Mouse (Mus musculus): ENCODE data around the gene Gnai3. TPM values are rescaled to one million over a fixed set of nuclear protein-coding genes. Genes with fewer than 3 reads are reported as not detected.

Gene Gnai3
- total and polyA plus RNA-seq, 2 experiments = 19.0 to 89.5 TPM

- 33% methylated on average over 1 of the region's 1 CpGs for WGBS
- Histone ChIP-seq H3K27ac (replicated peaks; ENCODE audit: insufficient read depth, low read depth, low read length) (no peak overlapping the region; the same call in 1 of the 2 replicates), H3K4me1 (ENCODE audit: control insufficient read depth, insufficient read depth, low read length) (peaks cover 22% of the 10 kb centered on the region)
These were observed 13.5 kb downstream of the Gnai3 start for GRCm38 (mm10) chr3:108132484-108132883.

GRCm38 (mm10) chr3:108131821-108132220, 14.1 kb downstream of the Gnai3 start:
- Histone ChIP-seq H3K4me1 (ENCODE audit: control insufficient read depth, insufficient read depth, low read length) (peaks cover 22% of the 10 kb centered on the region), H3K4me3 (ENCODE audit: insufficient read depth, low read depth, low read length) (no peak overlapping the region), H3K79me2 (ENCODE audit: control insufficient read depth, insufficient read depth, low read length) (peaks cover 35% of the 10 kb centered on the region), H3K9ac (ENCODE audit: low read depth, low read length) (no peak overlapping the region), H3K27ac (replicated peaks; ENCODE audit: insufficient read depth, low read depth, low read length) (peak overlapping the region; percentile 19), H3K27me3 (ENCODE audit: control insufficient read depth, insufficient read depth, low read length) (no peaks in the 10 kb centered on the region), H3K36me3 (ENCODE audit: control insufficient read depth, insufficient read depth, low read length) (no peaks in the 10 kb centered on the region)
- TF ChIP-seq CTCF (IDR thresholded peaks at IDR 0.05; ENCODE audit: low read depth, low read length) (no peak), POLR2A (IDR thresholded peaks at IDR 0.05; ENCODE audit: extremely low read depth, insufficient read depth, low read length) (no peak)
- DNase-seq (ENCODE audit: extremely low read depth, low read depth, low spot score) = peak; percentile 35
- WGBS = 34% methylated on average over 1 of the region's 1 CpGs

More at GRCm38 (mm10) chr3:108132484-108132883, 13.5 kb downstream of the Gnai3 start:
- Histone ChIP-seq H3K79me2 (ENCODE audit: control insufficient read depth, insufficient read depth, low read length) (peaks cover 40% of the 10 kb centered on the region), H3K27me3 (ENCODE audit: control insufficient read depth, insufficient read depth, low read length) (no peaks in the 10 kb centered on the region), H3K36me3 (ENCODE audit: control insufficient read depth, insufficient read depth, low read length) (peaks cover 2% of the 10 kb centered on the region; the same call in 1 of the 2 replicates), H3K4me3 (ENCODE audit: insufficient read depth, low read depth, low read length) (no peak overlapping the region), H3K9ac (ENCODE audit: low read depth, low read length) (no peak overlapping the region)
- TF ChIP-seq POLR2A (IDR thresholded peaks at IDR 0.05; ENCODE audit: extremely low read depth, insufficient read depth, low read length) = no peak
- no peak for TF ChIP-seq CTCF (IDR thresholded peaks at IDR 0.05; ENCODE audit: low read depth, low read length)
- no peak for DNase-seq (ENCODE audit: extremely low read depth, low read depth, low spot score)

GRCm38 (mm10) chr3:108131216-108131615, 14.7 kb downstream of the Gnai3 start:
- Histone ChIP-seq H3K27ac (replicated peaks; ENCODE audit: insufficient read depth, low read depth, low read length) (0 out of 2 replicates have a peak overlapping the region, but pooled peaks have one; percentile 19), H3K9ac (ENCODE audit: low read depth, low read length) (no peak overlapping the region), H3K4me1 (ENCODE audit: control insufficient read depth, insufficient read depth, low read length) (peaks cover 22% of the 10 kb centered on the region), H3K4me3 (ENCODE audit: insufficient read depth, low read depth, low read length) (no peak overlapping the region), H3K36me3 (ENCODE audit: control insufficient read depth, insufficient read depth, low read length) (no peaks in the 10 kb centered on the region), H3K79me2 (ENCODE audit: control insufficient read depth, insufficient read depth, low read length) (peaks cover 36% of the 10 kb centered on the region), H3K27me3 (ENCODE audit: control insufficient read depth, insufficient read depth, low read length) (no peaks in the 10 kb centered on the region)
- DNase-seq (ENCODE audit: extremely low read depth, low read depth, low spot score) = peak; percentile 89
- 33% methylated on average over 5 of the region's 5 CpGs for WGBS
- TF ChIP-seq CTCF (IDR thresholded peaks at IDR 0.05; ENCODE audit: low read depth, low read length) = no peak
- TF ChIP-seq POLR2A (IDR thresholded peaks at IDR 0.05; ENCODE audit: extremely low read depth, insufficient read depth, low read length) = no peak

- Histone ChIP-seq H3K27ac (replicated peaks; ENCODE audit: insufficient read depth, low read depth, low read length) (no peak overlapping the region), H3K36me3 (ENCODE audit: control insufficient read depth, insufficient read depth, low read length) (no peaks in the 10 kb centered on the region), H3K27me3 (ENCODE audit: control insufficient read depth, insufficient read depth, low read length) (no peaks in the 10 kb centered on the region), H3K4me1 (ENCODE audit: control insufficient read depth, insufficient read depth, low read length) (peaks cover 28% of the 10 kb centered on the region), H3K9ac (ENCODE audit: low read depth, low read length) (no peak overlapping the region), H3K4me3 (ENCODE audit: insufficient read depth, low read depth, low read length) (no peak overlapping the region), H3K79me2 (ENCODE audit: control insufficient read depth, insufficient read depth, low read length) (peaks cover 31% of the 10 kb centered on the region)
- 85% methylated on average over 4 of the region's 4 CpGs for WGBS
- TF ChIP-seq POLR2A (IDR thresholded peaks at IDR 0.05; ENCODE audit: extremely low read depth, insufficient read depth, low read length) (no peak), CTCF (IDR thresholded peaks at IDR 0.05; ENCODE audit: low read depth, low read length) (no peak)
- no peak for DNase-seq (ENCODE audit: extremely low read depth, low read depth, low spot score)
These were observed 16.1 kb downstream of the Gnai3 start for GRCm38 (mm10) chr3:108129804-108130203.

- Histone ChIP-seq H3K27ac (replicated peaks; ENCODE audit: insufficient read depth, low read depth, low read length) (no peak overlapping the region), H3K27me3 (ENCODE audit: control insufficient read depth, insufficient read depth, low read length) (no peaks in the 10 kb centered on the region), H3K9ac (ENCODE audit: low read depth, low read length) (no peak overlapping the region), H3K79me2 (ENCODE audit: control insufficient read depth, insufficient read depth, low read length) (peaks cover 29% of the 10 kb centered on the region), H3K4me1 (ENCODE audit: control insufficient read depth, insufficient read depth, low read length) (peaks cover 27% of the 10 kb centered on the region), H3K36me3 (ENCODE audit: control insufficient read depth, insufficient read depth, low read length) (no peaks in the 10 kb centered on the region; the same call in 1 of the 2 replicates), H3K4me3 (ENCODE audit: insufficient read depth, low read depth, low read length) (no peak overlapping the region)
- TF ChIP-seq POLR2A (IDR thresholded peaks at IDR 0.05; ENCODE audit: extremely low read depth, insufficient read depth, low read length) = no peak
- no peak for TF ChIP-seq CTCF (IDR thresholded peaks at IDR 0.05; ENCODE audit: low read depth, low read length)
- WGBS = 91% methylated on average over 4 of the region's 4 CpGs
- no peak for DNase-seq (ENCODE audit: extremely low read depth, low read depth, low spot score)
These were observed 16.6 kb downstream of the Gnai3 start for GRCm38 (mm10) chr3:108129367-108129766.

GRCm38 (mm10) chr3:108128520-108128919, 17.4 kb downstream of the Gnai3 start:
- H3K9ac ChIP-seq (ENCODE audit: low read depth, low read length) = no peak overlapping the region

More at GRCm38 (mm10) chr3:108128520-108128919, 17.4 kb downstream of the Gnai3 start:
- Histone ChIP-seq H3K27me3 (ENCODE audit: control insufficient read depth, insufficient read depth, low read length) (no peaks in the 10 kb centered on the region), H3K36me3 (ENCODE audit: control insufficient read depth, insufficient read depth, low read length) (no peaks in the 10 kb centered on the region; the same call in 1 of the 2 replicates), H3K4me1 (ENCODE audit: control insufficient read depth, insufficient read depth, low read length) (peaks cover 24% of the 10 kb centered on the region), H3K4me3 (ENCODE audit: insufficient read depth, low read depth, low read length) (no peak overlapping the region), H3K79me2 (ENCODE audit: control insufficient read depth, insufficient read depth, low read length) (peaks cover 29% of the 10 kb centered on the region), H3K27ac (replicated peaks; ENCODE audit: insufficient read depth, low read depth, low read length) (no peak overlapping the region)
- DNase-seq (ENCODE audit: extremely low read depth, low read depth, low spot score) = no peak
- WGBS = 88% methylated on average over 5 of the region's 5 CpGs
- no peak for TF ChIP-seq POLR2A (IDR thresholded peaks at IDR 0.05; ENCODE audit: extremely low read depth, insufficient read depth, low read length)
- no peak for TF ChIP-seq CTCF (IDR thresholded peaks at IDR 0.05; ENCODE audit: low read depth, low read length)
